Mouse (Mus musculus) spleen, postnatal 4 days (tissue): ENCODE results near the gene Col5a3.
A peak's percentile ranks its signal among the peaks of the same experiment; 100 is the strongest.
"Not testable (repeated sequence)": the region's sequence is repeated elsewhere in the genome, so short reads cannot be mapped to it uniquely, and the experiment has no call there.

Source experiments
- DNase-seq, 2 experiments: peaks; one replicate each; pipeline ENCODE4 v3.0.0; 2022; ENCODE audit warnings: low spot score in 2 of 2

The Col5a3 gene

DNA sequence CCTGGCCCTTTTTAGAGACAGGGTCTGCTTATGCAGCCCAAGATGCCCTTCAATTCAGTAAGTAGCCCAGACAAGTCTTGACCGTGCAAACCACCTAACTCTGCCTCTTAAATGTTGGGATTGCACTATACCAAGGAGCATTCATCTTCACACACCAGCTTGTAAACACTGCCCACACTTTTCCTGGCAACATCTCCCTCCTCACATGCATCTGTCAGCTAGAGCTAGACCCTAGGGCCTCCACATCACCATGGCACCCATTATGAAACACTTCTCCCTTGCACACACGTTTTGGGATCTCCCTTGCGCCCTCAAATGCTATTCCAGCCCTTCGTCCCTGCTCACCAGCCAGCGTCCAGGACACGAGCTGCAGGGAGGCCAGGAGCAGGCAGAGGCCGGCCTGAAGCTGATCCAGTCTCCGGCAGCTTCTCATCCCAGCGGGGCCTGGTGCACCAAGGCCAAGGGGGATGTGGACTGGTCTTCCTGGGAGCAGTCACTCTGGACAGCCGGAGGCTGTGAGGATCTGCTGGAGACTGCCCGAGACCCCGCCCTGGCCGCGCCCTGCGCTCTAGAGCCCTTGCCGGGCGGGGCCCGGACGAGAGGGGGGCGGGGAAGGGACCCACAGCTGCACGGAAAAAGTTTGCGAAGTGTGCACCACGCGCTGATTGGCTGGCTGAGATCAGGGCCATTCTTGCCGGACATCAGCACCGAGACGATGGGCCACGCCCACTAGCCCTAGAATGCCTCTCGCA, at the start of gene Col5a3:
TSS of gene Col5a3 (minus strand) at position 547 of the 752 bp plus-strand sequence.
- DNase-seq = peak in 1 of 2 experiments; percentile 20

DNA sequence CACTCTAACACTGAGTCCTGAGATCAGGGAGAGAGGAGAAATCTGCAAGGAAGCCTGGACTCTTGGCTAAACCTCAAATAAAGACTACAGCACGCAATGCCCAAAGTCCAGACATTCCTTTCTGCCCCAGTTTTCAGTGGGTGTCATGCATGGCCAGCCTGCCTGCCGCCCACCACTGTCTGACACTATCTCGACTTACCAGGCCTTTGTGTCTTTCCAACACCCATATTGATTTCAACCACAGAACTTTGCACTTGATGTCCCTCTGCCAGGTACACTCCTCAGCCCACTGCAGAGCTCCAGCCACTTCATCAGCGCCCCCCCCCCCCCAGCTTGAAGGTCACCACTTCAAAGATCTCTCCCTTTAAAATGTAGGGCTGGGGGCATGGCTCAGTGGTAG, 47.4 kb upstream of the Col5a3 start:
- DNase-seq = no peak

DNA sequence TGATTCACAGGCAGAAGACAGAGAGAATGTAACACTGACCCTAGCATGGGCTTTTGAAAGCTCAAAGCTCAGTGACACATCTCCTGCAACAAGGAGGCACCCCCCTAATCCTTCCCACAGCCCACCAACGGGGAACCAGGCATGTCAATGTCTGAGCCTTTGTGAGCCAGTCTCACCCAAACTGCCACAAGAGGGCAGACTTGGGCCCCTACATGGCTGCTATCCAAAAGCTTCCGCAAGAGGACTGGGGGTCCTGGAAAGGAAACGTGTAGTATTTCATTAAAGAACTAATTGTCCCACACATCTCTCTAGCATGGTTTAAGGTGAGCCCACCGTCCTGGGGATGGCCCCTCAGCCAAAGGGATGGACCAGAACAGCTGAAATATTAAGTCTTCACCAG, 47.0 kb upstream of the Col5a3 start:
- no peak for DNase-seq

DNA sequence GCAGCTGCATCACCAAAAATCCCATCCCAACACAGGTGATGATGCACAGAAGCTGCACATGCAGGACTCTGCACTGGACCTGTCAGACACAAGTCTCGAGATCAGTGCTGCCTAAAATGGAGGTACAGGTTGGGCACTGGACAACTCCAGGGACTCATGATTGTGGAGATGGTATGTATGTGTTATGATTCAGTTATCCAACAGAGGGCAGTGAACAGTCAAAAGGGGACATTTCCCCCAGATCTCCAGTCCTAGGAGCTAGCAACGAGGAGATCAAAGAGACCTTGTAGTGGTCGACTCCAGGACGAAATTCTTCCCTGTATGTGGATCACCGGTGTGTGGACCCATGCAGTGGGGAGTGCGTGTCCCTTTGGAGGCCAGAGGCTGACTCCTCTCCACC, 45.1 kb upstream of the Col5a3 start:
- DNase-seq = no peak

DNA sequence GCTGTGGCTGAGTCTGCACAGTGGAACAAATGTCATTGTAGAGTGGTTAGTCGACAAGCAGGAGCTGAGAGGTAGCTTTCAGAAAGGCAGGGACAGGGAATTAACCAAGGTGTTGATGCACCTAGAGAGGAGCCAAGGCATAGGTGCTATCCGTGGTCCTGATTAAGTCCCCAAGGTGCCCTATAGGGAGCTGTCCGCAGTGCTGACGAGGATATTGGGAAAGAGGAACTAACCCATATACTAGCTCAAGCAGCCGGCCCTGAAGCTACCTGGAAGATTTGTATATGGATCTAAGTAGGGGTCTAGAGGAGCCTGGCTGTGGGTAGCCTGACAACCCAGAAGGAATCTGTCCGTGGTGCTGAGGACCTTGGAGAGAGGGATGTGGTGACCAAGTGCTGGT, 42.3 kb upstream of the Col5a3 start:
- DNase-seq = peak; percentile 60 to 80

DNA sequence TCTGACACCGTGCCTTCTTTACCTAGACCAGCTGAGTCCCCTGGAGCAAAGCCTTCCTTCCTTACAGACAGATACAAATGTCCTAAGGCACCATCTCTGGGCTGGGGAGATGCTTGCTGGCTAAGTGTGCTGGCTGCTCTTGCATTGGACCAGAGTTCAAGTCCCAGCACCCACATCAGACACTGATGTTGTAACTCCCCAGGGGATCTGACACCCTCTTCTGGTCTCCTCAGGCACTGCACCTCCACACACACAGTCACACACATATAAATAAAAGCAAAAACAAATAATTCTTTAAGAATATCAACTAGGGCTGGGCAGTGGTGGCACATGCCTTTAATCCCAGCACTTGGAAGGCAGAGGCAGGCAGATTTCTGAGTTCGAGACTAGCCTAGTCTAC, 35.3 kb upstream of the Col5a3 start:
- DNase-seq = no peak

DNA sequence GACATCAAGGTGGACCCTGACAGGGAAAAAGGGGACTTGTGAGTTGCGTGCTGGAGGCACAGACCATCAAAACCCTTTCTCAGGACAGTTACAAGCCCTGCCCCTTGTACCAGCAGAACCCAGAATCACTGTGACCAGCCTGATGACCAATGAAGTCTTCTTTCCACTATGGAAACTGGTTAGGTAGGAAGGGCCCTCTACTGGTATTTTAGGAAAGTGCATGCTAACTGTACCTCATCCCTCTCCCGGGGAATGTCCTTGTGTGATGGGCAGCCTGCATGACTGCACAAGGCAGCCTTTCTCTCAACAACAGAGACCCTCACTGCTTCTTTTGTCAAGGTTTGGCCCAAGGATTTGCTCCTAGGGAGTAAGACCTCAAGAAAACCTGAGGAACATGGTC, 27.8 kb upstream of the Col5a3 start:
- no peak for DNase-seq

DNA sequence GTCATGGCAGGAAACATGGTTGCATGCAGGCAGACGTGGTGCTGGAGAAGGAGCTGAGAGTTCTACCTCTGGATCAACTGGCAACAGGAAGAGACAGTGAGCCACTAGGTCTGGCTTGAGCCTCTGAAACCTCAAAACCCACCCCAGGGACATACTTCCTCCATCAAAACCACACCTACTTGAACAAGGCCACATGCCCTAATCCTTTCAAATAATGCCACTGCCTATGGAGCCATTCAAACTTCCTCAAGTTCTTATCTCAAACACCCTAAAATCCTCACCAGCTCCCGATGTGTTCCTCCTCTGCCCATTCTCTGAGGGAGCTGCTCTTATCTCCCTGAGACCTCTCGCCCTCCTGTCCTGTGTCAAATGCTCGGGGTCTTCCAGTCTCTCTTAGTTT, 27.3 kb upstream of the Col5a3 start:
- DNase-seq = no peak

DNA sequence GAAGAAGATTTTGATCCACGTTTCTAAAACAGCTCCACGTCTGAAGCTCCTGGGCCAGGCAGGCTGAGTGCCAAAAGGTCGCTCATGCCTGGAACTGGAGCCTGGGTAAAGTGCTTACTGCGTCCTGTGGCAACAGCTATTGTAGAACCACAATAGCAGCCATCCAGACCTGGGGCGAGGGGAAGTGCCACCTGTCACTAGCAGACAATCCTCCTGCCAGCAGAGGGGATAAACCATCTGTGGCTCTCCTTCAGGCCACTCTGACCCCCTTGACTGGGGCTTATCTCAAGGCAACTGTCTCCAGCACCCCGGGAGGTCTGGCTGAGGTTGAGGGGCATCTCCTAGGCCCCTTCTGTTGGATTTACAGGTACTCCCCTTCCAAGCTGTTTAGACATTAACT, 24.1 kb upstream of the Col5a3 start:
- no peak for DNase-seq

DNA sequence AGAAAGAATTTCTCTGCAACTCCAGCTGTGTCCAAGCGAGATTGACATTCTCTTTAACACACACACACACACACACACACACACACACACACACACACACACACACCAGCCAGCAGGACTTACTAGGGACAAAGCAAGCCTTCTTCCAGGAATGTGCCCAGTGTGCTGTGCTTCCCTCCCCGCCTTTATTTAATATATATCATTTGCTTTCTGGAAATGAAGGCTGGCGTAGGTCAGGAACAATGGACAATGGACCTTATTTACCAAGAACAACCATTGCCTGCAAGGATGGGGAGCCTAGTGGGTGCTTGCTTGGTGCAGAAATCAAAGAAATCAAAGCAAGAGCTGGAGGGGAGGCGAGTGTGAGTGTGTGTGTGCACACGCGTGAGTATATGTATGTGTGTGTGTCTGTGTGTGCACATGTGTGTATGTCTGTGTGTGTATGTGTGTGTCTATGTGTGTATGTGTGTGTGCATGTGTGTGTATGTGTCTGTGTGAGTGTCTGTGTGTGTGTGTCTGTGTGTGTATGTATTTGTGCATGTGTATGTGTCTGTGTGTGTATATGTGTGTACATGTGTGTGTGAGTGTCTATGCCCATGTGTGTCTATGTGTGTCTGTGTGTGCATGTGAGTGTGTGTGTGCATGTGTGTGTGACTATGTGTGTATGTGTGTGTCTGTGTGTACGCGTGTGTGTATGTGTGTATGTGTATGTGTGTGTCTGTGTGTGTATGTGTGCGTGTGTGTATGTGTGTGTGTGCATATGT, 22.5 kb upstream of the Col5a3 start:
- no peak for DNase-seq

DNA sequence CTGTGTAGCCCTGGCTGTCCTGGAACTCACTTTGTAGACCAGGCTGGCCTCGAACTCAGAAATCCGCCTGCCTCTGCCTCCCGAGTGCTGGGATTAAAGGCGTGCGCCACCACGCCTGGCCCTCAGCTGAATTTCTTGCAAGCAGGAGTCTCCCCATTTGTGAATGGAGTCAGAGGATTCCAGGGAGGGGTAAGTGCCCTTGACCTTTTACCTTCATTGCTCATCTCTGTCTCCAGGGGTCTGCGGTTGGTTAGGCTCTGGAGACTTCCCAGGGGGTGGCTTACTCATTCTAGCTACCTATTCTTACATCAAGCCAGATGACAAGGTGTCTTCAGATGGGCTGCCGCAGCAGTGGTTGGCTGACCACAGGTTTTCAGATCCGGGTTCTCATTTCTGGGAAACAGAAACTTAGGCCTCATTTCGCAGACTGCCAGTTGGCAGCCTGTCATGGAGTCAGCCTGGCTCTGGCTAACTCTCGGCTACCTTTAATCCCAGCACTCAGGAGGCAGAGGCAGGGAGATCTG, 20.6 kb upstream of the Col5a3 start:
- DNase-seq = not testable (repeated sequence)

DNA sequence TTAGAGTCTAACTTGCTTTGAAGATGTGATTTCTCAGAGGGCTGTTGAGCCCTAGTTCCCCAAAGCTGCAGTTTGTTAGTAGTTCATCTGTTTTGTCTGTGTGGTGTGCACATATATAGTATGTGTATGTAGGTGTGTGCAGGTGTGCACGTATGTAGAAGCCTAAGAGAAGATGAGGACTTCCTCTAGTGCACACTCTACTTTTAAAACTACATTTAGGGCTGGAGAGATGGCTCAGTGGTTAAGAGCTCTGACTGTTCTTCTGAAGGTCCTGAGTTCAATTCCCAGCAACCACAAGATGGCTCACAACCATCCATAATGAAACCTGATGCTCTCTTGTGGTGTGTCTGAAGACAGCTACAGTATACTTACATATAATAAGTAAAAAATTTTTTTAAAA, 20.0 kb upstream of the Col5a3 start:
- no peak for DNase-seq

DNA sequence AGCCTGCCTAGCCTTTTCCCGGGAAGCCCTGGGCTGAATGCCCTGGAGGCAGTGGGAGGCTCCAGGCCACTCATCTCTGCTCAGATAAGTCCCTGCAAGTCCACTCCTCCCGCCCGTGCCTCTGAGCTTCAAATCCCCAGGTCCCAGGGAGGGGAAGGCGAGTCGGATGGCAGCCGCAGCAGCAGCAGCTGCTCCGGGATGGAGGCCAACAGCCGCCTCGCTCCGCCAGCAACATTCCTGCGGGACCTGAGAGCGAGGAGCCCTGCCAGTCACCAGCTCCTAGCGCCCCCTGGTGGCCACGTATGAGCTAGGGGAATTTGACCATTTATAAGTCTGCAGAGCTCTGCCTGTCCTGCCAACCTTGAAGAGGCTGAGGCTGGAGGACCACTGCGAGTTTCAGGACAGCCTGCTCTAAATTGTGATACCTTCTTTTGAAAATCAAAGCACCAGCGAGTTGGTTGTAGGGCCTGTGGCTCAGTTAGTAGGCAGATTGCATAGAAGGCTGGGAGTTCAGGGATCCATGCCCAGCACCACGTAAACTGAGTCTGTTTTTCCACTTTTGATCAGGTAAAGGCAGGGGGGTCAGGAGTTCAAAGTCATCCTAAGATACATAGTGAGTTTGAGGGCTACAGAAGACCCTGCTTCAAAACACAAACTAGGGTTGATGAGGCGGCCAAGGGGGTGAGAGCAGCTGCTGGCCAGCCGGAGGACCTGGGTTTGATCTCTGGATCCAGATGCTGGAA, 16.2 kb upstream of the Col5a3 start:
- peak; percentile 71 to 92 for DNase-seq

DNA sequence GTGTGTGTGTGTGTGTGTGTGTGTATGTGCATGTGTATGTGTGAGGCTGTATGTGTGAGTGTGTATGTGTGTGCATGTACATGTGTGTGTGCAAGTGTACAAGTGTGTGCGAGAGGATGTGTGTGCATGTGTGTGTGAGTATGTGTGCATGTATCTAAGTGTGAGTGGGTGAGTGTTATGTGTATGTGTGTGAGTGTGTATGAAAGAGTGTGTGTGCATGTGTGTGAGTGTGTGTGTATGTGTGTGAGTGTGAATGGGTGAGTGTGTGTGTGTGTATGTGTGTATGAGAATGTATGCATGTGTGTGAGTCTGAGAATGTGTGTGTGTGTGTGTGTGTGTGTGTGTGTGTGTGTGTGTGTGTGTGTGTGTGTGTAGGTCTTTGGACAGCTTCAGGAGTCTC, 13.3 kb upstream of the Col5a3 start:
- DNase-seq = no peak

DNA sequence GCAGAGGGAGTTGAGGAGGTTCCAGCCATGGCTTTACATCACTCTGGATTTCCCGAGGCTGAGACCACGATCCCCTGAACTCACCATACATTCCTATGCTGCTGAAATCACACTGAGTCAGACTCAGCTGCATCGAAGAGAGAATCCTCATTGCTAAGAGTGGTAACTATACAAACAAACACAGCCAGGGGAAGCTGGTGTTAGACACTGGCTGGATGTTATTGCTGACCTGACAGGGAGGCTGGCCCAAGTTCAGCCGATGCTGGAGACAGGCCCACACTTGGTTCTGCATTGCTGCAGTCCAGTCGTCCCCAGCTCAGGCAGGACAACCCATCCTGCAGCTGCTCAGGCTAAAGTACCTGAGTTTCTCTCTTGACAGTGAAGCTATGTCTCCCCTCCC, 10.9 kb upstream of the Col5a3 start:
- no peak for DNase-seq

DNA sequence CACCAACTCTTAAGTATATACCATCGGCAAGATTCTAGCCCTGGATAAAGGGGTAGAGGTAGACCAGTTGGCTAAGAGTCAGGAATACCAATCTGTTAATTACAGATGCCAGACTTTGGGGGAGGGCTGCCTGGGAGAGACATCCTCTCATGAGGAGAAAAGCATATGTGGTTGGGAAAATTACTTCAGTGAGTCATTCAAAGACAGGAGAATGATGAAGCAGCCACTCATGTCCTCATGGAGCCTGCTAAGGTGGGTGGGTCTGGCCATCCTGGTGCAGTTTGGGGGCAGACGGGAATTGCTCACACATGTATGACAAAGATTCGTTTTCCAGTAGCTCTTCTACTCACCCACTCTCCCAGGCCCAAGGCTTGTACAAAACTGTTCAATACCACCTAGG, 8.0 kb upstream of the Col5a3 start:
- no peak for DNase-seq

DNA sequence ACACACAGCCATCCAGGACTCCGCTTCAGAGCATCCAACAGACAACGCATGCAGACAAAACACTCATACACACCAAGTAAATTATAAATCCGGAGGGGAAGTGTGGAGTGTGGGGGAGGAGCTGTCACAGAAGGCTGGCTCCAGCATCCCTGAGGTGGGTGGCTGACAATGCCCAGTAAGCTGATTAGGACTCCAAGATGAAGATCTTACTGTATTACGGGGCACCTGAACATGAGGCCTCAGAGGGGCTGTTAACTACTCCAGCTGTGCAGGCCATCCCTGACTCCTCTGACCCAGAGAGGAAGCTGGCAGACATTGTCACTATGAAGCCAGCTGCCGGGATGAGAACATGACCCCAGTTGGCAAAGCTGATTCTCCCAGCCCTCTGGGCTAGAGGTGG, 5.1 kb upstream of the Col5a3 start:
- DNase-seq = no peak

DNA sequence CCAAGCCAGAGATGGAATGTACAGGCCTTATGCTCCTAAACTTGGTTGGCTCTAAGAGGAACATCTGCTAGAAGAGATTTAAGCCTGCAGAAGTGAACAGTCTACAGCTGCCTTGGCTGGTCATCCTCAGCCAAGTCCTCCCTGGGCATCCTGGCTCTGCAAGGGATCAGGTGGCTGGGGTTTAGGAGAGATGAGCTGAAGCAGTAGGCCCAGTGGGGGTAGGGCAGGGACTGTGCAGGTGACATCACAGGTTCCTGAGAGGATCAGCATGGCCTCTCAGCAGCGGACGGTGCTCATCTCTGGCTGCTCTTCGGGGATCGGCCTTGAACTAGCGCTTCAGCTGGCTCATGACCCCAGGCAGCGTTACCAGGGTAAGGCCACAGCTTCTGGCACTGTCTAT, 3.4 kb upstream of the Col5a3 start, which contains the start of gene Rdh8:
TSS of gene Rdh8 (plus strand) at position 268 of the 400 bp plus-strand sequence.
- DNase-seq = no peak

DNA sequence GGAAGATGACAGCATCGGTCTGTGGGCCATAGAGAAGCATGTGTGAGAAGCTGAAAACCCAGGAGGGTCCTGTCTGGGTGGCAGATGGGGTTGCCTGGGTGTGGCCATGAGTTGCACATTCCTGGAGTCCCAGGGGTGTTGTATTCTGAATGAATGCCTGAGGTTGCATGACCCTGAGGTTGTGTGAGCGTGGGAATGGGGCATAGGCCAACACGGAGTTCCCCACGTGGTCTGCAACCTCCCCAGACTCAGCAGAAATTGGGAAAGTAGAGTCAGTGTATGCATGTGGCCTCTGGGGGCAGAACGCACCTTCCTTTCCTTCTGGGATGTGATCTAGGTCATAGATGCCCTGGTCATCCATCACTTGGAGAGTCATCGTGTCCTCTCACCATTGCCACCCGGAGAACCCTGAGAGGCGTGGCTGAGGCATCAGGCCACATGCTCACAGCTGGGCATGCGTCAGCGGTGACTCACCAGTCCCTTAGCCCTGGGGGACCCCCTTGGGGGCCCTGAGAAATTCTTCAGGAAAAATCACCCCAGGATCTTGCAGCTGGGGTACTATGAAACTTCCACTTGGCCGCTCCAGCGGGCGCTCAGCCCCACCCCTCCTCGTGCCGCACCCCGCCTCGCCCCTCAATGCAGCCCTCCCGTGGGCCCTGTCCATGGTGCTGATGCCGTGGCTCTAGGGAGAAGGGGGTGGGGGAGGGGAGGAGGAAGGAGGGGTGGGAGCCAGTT, 2.2 kb downstream of the Col5a3 start:
- peak in 1 of 2 experiments; percentile 72 for DNase-seq

DNA sequence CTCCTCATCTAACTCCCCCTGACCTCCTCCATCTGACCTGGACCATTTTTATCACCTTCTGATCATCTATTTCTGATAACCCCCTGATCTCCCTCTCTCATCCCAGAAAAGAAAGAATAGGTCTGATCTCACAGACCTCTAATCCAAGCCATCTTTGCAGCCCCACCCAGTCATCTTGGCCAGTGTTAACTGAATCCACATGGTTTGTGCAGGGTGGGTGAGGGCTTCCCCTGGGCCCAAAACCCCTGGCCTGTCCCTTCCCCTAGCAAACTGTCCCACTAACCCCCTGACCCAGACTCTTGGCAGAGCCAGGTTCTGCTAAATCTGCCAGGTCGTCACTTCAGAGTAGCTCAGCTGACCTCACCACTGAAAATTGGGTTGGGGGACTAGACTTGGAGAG, 4.1 kb downstream of the Col5a3 start:
- no peak for DNase-seq

DNA sequence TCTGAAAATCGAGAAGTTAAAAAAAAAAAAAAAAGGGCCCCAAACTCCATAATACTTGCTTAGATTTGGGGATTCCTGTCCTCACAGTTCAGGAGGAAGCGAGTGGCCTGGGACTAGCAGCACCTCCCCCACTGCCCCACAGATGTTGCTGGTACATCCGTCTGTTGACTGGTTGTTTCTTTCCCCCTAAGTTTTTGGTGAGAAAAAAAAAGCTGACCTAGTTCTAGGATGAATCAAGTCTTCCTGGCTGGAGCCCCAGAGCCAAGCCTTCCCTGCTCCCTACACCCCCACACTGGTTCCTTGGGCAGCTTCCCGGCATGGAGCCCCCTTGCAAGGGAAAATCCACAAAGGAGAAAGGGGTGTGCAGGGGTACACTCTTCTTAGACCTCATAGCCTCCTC, 4.6 kb downstream of the Col5a3 start:
- no peak for DNase-seq

DNA sequence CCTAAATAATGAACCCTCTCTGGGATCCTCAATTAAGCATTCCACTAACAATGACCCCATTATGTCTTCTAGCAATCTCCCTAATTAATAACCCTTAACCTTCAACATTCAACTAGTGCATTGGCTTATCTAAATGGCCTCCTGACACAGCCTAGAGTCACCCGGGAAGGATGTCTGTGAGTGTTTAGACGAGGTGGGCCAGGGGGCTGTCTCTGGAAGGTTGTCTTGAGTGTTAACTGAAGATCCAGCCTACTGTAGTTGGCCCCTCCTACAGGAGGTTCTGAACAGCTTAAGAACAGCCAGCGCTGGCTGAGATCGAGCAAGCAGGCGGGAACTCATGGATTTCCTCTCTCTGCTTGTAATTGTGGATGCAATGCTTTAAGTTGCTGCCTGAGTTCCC, 9.2 kb downstream of the Col5a3 start:
- no peak for DNase-seq
